Mouse (Mus musculus) midbrain, embryonic 16.5 days (tissue): ENCODE data around the gene Syngr3. TPM values are rescaled to one million over a fixed set of nuclear protein-coding genes. Genes with fewer than 3 reads are reported as not detected.
A peak's percentile ranks its signal among the peaks of the same experiment; 100 is the strongest.
"Not testable (repeated sequence)": the region's sequence is repeated elsewhere in the genome, so short reads cannot be mapped to it uniquely, and the experiment has no call there.

ENCODE experiments used
- ATAC-seq: fragments of 200-750 bp; cut with Nextera tagmentation; 2 replicates; pipeline ENCODE4 v1.8.0; 2017; ENCODE audit warnings: moderate TSS enrichment
- H3K27ac ChIP-seq: fragments of 300-500 bp; sonication (generic); 2 replicates; pipeline ENCODE4 v1.5.1; 2014; ENCODE audit warnings: mild to moderate bottlenecking, low read length, mixed read lengths
- H3K27me3 ChIP-seq: fragments of 300-500 bp; sonication (generic); 2 replicates; pipeline ENCODE4 v1.6.1; 2014; ENCODE audit warnings: low read depth, low read length, mixed read lengths; ENCODE audit not compliant: control insufficient read depth, insufficient read depth
- H3K36me3 ChIP-seq: fragments of 300-500 bp; sonication (generic); 2 replicates; pipeline ENCODE4 v1.6.1; 2014; ENCODE audit warnings: mild to moderate bottlenecking, low read length, moderate library complexity, mixed read lengths; ENCODE audit not compliant: control insufficient read depth, insufficient read depth
- H3K4me1 ChIP-seq: fragments of 300-500 bp; sonication (generic); 2 replicates; pipeline ENCODE4 v1.6.1; 2014; ENCODE audit warnings: mild to moderate bottlenecking, low read length, mixed read lengths; ENCODE audit not compliant: control insufficient read depth, insufficient read depth
- H3K4me2 ChIP-seq: fragments of 300-500 bp; sonication (generic); 2 replicates; pipeline ENCODE4 v1.6.1; 2014; ENCODE audit warnings: mild to moderate bottlenecking, low read length, mixed read lengths
- H3K4me3 ChIP-seq: fragments of 300-500 bp; sonication (generic); 2 replicates; pipeline ENCODE4 v1.5.1; 2014; ENCODE audit warnings: low read depth, mild to moderate bottlenecking, low read length, moderate library complexity, mixed read lengths
- H3K9ac ChIP-seq: fragments of 300-500 bp; sonication (generic); 2 replicates; pipeline ENCODE4 v1.6.1; 2014; ENCODE audit warnings: low read depth, low read length, mixed read lengths
- H3K9me3 ChIP-seq: fragments of 300-500 bp; sonication (generic); replicated peaks from 2 replicates; pipeline ENCODE4 v1.6.1; 2014; ENCODE audit warnings: mild to moderate bottlenecking, low read length, mixed read lengths; ENCODE audit not compliant: control insufficient read depth, poor library complexity, severe bottlenecking
- WGBS: fragments of 180-500 bp; shearing (Covaris S2); extraction: QIAGEN DNeasy Blood & Tissue Kit; methylation state at CpG from one replicate; pipeline ENCODE4 v1.1.7; 2014; 5-methylcytosine and 5-hydroxymethylcytosine counted together
- polyA plus RNA-seq: library from polyadenylated mRNA; unstranded; fragments of >200 nt; fragmentation: Nextera tagmentation; extraction: Ambion mirVana; gene quantifications from 2 replicates; pipeline ENCODE4 v1.2.1, GENCODE M21; 2015

The Syngr3 gene
- polyA plus RNA-seq, 1 experiment from 2014 or later: 303 TPM

DNA sequence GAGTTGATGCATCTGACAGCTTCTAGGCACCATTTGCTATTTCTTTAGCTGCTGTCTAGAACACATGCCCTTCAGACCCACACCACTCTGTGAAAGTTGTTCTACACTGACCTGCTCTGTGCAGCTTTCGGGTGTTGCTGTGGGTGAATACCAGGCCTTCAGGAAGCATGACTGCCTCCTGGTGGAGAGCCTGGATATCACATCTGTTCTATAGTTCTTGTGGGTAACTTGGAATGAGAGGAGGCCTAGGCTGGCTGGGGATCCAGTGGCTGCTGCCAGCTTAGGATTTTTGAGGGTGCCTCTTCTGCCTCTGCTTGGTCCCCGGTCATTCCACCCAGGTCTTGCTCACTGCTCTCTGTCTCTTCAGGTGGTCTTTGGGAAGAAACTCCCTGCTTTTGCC lies 13.6 kb downstream of the Syngr3 start:
- Histone ChIP-seq H3K27ac (no peak overlapping the region), H3K9ac (no peak overlapping the region), H3K27me3 (no peaks in the 10 kb centered on the region), H3K4me2 (no peak overlapping the region), H3K4me3 (no peak overlapping the region), H3K4me1 (peaks cover 16% of the 10 kb centered on the region), H3K36me3 (peaks cover 40% of the 10 kb centered on the region), H3K9me3 (no peaks in the 10 kb centered on the region)
- 49% methylated on average over 2 of the region's 2 CpGs for WGBS
- no peak for ATAC-seq

DNA sequence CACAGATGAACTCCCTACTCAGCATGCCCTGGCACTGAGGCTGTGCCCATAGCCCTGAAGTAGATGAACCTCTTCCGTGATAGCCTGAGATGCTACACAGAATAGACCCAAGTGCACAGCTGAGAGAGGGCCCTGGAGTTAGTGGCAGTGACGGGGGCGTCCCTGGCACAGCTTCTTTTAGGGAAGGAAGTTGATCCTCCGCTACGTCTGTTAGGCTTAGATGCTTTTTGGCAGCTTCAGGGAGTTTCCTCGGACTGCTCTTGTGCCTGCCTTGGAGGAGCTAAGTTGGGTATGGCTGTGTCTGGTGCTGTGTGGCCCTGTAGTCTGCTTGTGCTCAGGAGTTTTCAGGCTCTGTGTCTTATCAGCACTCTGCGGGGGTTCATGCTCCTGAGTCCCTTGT lies 15.5 kb downstream of the Syngr3 start:
- Histone ChIP-seq H3K4me3 (no peak overlapping the region), H3K9ac (no peak overlapping the region), H3K27me3 (no peaks in the 10 kb centered on the region), H3K4me1 (peaks cover 26% of the 10 kb centered on the region), H3K36me3 (peaks cover 25% of the 10 kb centered on the region), H3K9me3 (no peaks in the 10 kb centered on the region), H3K4me2 (no peak overlapping the region), H3K27ac (no peak overlapping the region)
- 79% methylated on average over 7 of the region's 7 CpGs for whole genome bisulfite sequencing
- no peak for ATAC-seq

DNA sequence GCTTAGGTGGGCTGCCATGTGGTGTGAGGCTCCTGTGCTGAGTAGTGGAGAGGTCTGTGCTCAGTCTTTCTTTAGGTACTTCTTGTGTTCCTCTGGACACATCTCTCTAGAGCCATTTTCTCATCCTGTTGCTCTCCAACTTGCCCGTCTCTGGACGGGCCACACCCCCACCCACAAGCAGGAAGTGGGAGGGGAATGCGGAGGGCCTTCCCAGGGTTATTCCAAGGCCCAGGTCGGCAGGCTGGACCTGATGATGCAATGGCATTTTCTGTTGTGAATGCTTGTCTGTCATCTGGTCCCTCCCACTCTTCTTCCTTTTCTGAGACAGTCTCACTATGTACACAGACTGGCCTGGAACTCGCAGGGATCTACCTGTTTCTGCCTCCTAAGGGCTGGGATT lies 17.6 kb downstream of the Syngr3 start:
- no peak for ATAC-seq
- no peak overlapping the region for H3K27ac ChIP-seq
- H3K36me3 ChIP-seq: peaks cover 8% of the 10 kb centered on the region
- H3K27me3 ChIP-seq: no peaks in the 10 kb centered on the region
- WGBS: 42% methylated on average over 5 of the region's 5 CpGs
- H3K4me2 ChIP-seq: peak overlapping the region; percentile 5; the same call in 1 of the 2 replicates
- peaks cover 30% of the 10 kb centered on the region for H3K4me1 ChIP-seq
- H3K9me3 ChIP-seq: no peaks in the 10 kb centered on the region
- no peak overlapping the region for H3K9ac ChIP-seq
- H3K4me3 ChIP-seq: no peak overlapping the region

DNA sequence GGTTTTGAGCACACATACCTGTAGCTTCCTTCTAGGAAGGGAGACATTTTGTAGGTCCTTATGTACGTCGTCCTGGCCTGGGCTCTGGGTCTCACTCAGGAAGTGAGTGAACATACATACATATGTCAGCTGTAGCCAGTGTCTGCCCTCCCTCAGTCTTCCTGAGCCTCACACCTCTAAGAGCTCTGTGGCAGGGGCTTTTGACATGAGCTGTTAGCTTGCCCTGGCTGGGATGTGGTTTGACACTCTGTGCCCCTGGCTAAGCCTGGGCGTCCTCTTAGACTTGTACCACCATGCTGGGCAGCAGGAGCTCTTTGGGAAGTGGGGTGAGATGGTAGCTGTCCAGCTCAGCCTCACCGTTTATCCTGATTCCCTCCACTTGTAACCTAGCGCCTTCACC lies 18.4 kb downstream of the Syngr3 start:
- H3K4me1 ChIP-seq: peaks cover 30% of the 10 kb centered on the region

DNA sequence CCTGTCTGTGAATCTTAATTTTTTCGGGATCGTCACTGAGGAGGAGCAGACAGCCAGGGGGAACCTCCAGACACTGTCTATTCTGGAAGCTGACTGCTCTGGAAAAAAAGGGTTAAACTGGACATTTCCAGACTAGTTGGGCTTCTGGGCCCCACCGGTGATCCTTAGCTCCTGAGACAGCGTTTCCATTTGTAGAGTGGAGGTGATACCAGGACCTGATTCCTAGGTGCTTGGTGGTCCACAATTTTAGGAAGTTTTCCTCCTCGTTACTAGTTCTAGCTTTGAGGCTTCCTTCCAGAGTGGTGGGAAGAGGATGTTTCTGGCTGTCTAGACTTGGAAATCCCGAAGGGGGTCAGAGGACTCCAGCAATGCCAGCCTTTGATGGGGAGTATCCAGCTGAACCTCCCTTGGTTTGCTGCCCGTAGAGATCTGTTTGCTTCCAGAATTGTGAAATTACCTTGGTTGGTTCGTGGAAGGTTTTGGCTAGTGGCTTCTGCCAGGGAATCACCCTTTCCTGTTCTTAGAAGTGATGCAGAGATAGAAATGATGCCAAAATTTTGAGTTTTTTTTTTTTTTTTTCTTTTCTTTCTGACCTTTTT lies 19.4 kb downstream of the Syngr3 start:
- H3K4me3 ChIP-seq: peak overlapping the region; percentile 98

More for the DNA sequence above, 18.4 kb downstream of the Syngr3 start:
- Histone ChIP-seq H3K9ac (peak overlapping the region; percentile 45; the same call in 1 of the 2 replicates), H3K4me3 (no peak overlapping the region), H3K4me2 (peak overlapping the region; percentile 85), H3K9me3 (no peaks in the 10 kb centered on the region), H3K27ac (no peak overlapping the region), H3K27me3 (no peaks in the 10 kb centered on the region), H3K36me3 (0 out of 2 replicates have a peak, but pooled peaks cover under 1% of the 10 kb centered on the region)
- 79% methylated on average over 5 of the region's 5 CpGs for WGBS
- ATAC-seq: no peak

DNA sequence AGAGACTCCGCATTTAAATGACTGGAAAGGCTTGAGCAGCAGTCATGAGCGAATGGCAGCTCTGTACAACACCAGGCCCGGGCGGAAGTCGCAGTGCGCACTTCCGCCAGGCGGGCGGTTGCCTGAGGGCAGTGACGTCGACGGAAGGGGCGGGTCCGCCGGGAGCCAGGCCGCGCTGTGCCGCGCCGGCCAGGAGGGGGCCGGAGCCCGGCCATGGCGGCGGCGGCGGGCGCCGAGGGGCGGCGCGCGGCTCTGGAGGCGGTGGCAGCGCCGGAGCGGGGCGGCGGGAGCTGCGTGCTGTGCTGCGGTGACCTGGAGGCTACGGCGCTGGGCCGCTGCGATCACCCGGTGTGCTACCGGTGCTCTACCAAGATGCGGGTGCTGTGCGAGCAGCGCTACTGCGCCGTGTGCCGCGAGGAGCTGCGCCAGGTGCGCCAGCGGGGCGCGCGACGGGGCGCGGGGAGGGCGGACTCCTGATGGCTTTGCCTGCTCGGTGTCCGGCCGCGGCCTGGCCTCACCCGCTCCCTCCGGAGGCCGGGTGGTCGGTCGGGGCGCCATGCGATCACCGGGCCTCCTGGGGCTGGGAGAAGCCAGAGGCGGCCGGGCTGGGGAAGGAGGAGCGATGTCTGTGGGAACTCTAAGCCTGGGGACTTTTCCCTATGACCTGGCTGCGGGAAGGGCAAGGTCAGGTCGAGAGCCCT lies 20.1 kb downstream of the Syngr3 start, which contains the start of gene Zfp598:
Gene Zfp598, plus strand, starts transcription at position 143 of the 701 bp plus-strand sequence.
- Histone ChIP-seq H3K9ac (peak within 1 kb of the TSS; percentile 98), H3K27ac (peak within 1 kb of the TSS; percentile 89), H3K4me1 (peaks cover 30% of the 10 kb centered on the region), H3K4me2 (peak within 1 kb of the TSS; percentile 85), H3K27me3 (no peaks in the 10 kb centered on the region), H3K4me3 (peak within 1 kb of the TSS; percentile 98), H3K36me3 (no peaks in the 10 kb centered on the region), H3K9me3 (no peaks in the 10 kb centered on the region)
- WGBS: under 1% methylated on average over 54 of the region's 80 CpGs
- ATAC-seq: peak; percentile 98

More for the DNA sequence above, 19.4 kb downstream of the Syngr3 start:
- no peaks in the 10 kb centered on the region for H3K36me3 ChIP-seq
- H3K27me3 ChIP-seq: no peaks in the 10 kb centered on the region
- peak overlapping the region; percentile 98 for H3K9ac ChIP-seq
- H3K4me2 ChIP-seq: peak overlapping the region; percentile 85
- no peaks in the 10 kb centered on the region for H3K9me3 ChIP-seq
- 13% methylated on average over 8 of the region's 8 CpGs for WGBS
- ATAC-seq: no peak
- H3K27ac ChIP-seq: peak overlapping the region; percentile 89
- H3K4me1 ChIP-seq: peaks cover 30% of the 10 kb centered on the region

DNA sequence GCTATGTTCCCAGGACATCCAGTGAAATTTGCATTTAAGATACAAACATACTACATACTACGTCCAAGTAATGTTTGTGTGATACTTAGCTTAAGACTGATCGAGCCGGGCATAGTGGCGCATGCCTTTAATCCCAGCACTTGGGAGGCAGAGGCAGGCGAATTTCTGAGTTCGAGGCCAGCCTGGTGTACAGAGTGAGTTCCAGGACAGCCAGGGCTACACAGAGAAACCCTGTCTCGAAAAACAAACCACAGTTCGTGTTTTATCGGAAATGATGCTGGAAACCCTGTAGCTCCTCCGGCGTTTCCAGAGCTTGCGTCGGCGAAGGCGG lies 20.6 kb downstream of the Syngr3 start:
- Histone ChIP-seq H3K27ac (peak overlapping the region; percentile 89), H3K4me1 (peaks cover 30% of the 10 kb centered on the region), H3K9ac (peak overlapping the region; percentile 98), H3K4me3 (peak overlapping the region; percentile 98), H3K4me2 (peak overlapping the region; percentile 85)
- 13% methylated on average over 15 of the region's 15 CpGs for WGBS
- H3K9me3 ChIP-seq, ATAC-seq, H3K36me3 ChIP-seq, H3K27me3 ChIP-seq: not testable (repeated sequence)

DNA sequence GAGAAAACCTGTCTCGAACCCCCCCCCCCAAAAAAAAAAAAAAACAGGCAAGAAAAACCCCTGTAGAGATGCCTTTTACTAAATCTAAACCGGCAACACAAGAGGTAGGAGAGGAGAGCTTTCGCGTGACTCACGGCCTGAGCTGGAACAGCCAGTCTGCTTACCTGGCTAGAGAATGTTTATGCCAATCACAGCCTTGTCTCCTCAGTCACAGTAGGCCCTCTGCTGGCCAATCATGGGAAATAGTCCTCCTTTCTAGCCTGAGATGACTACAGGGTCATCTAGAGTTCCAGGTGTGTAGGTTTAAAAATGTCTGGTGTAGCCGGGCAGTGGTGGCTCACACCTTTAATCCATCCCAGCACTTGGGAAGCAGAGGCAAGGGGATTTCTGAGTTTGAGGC lies 22.3 kb downstream of the Syngr3 start:
- no peak overlapping the region for H3K4me2 ChIP-seq
- H3K27me3 ChIP-seq: no peaks in the 10 kb centered on the region
- H3K9ac ChIP-seq: no peak overlapping the region
- ATAC-seq: no peak
- H3K9me3 ChIP-seq: no peaks in the 10 kb centered on the region
- H3K27ac ChIP-seq: no peak overlapping the region
- 29% methylated on average over 6 of the region's 6 CpGs for WGBS
- no peak overlapping the region for H3K4me3 ChIP-seq
- peaks cover 25% of the 10 kb centered on the region for H3K4me1 ChIP-seq
- no peaks in the 10 kb centered on the region for H3K36me3 ChIP-seq

DNA sequence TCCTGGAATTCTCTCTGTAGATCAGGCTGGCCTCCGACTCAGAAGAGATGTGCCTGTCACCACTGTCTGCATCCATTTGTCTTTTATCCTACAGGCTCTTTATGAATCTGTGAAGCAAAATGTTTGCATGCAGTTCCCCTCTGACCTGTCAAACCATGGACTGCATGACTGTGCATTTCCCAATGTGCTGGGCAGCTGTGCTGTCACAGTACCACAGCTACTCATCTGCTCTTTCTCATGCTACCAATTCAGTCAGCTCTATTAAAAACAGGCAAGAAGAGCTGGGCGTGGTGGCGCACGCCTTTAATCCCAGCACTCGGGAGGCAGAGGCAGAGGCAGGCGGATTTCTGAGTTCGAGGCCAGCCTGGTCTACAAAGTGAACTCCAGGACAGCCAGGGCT lies 22.7 kb downstream of the Syngr3 start:
- H3K27ac ChIP-seq, H3K4me3 ChIP-seq, H3K9me3 ChIP-seq, H3K9ac ChIP-seq, H3K27me3 ChIP-seq, ATAC-seq, H3K36me3 ChIP-seq, H3K4me2 ChIP-seq: not testable (repeated sequence)
- peaks cover 23% of the 10 kb centered on the region for H3K4me1 ChIP-seq
- 74% methylated on average over 7 of the region's 7 CpGs for WGBS
